Mouse (Mus musculus) layer of hippocampus, adult 2 months (tissue): ENCODE measurements at regions not wholly inside any gene's neighbourhood (a gene's known extent, or its start where the extent isn't known, plus 50 kb on each side); places are given as distances from the start of the nearest gene placed in this dataset.
"Not testable (repeated sequence)": the region's sequence is repeated elsewhere in the genome, so short reads cannot be mapped to it uniquely, and the experiment has no call there.

Source experiments
- DNase-seq, 2 experiments: peaks; one replicate each; pipeline ENCODE4 v3.0.0; 2022; ENCODE audit warnings: low spot score in 2 of 2
- H3K27ac ChIP-seq: fragments of 200-600 bp; 2 replicates; pipeline ENCODE4 v1.8.1; 2022
- H3K4me3 ChIP-seq: fragments of 200-600 bp; 2 replicates; pipeline ENCODE4 v1.8.1; 2022; ENCODE audit warnings: mild to moderate bottlenecking
- CTCF ChIP-seq: fragments of 200-600 bp; conservative IDR thresholded peaks from 2 replicates; pipeline ENCODE4 v1.8.1; 2022; ENCODE audit warnings: antibody characterized with exemption, mild to moderate bottlenecking, moderate library complexity

DNA sequence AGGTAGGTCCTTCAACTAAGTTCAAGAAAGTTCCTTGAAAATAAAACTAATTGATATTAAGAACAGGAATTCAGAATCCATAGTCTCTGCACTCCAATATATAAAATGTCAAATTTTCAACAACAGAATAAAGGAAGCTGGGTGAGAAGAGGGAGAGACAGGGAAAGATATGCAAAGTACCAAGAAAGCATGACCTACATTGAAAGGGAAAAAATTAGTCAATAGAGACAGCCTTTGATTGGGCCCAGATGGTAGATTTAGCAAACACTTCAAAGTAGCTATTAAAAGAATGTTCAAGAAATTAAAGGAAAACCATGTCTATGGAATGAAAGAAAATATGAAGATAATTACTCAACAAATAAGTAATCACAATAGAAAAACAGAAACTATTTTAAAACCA is 460.0 kb upstream of the 2610301B20Rik start:
- DNase-seq, result no peak
- no peak overlapping the region for H3K4me3 ChIP-seq
- TF ChIP-seq CTCF, result no peak
- H3K27ac ChIP-seq, result no peak overlapping the region

DNA sequence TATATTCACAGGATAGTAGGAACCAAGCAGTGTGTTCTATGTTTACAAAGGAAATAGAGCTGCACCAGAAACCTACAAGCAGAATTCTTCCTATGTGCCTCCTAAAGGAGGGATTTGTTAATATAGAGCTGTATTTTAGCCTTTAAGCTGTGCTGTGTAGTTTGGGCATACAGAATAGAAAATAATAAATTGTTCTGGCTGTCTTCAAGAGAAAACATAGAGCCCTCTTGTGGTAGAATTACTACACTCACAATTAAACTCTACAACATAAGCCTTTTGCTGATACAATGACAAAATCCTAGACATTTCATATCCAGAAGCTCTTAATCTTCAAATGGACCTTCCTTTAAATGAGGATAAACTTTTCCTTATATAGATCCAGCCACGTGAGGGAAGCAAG is 452.9 kb upstream of the 2610301B20Rik start:
- H3K4me3 ChIP-seq, result no peak overlapping the region
- no peak for DNase-seq

GRCm38 (mm10) chr4:10434438-10434837 is 439.9 kb upstream of the 2610301B20Rik start:
- no peak for TF ChIP-seq CTCF
- no peak overlapping the region for H3K27ac ChIP-seq
- H3K4me3 ChIP-seq, result no peak overlapping the region
- DNase-seq, result no peak

More for the DNA sequence above, 452.9 kb upstream of the 2610301B20Rik start:
- H3K27ac ChIP-seq, result no peak overlapping the region
- TF ChIP-seq CTCF, result peak; percentile 76

DNA sequence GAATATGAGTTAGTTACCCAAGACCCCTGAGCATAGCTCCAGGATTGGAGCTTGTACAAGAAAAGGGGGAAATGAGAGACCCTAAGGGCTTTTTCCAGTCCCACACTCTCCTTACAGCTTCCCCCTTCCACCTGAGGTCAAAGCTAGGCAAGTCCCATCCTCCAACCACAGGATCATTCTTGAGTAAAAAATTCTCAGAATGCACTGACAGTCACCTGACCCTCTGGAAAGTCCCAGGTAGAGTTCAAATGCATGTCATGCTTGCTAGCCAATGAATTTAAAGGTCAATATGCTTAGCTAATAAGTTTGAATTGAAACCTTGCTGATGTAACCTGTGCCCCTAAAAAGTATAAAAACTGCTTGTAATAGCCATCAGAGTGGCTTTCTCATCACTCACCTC is 434.4 kb upstream of the 2610301B20Rik start:
- H3K27ac ChIP-seq, H3K4me3 ChIP-seq, DNase-seq: not testable (repeated sequence)

- Histone ChIP-seq H3K4me3 (no peak overlapping the region), H3K27ac (no peak overlapping the region)
- no peak for TF ChIP-seq CTCF
- DNase-seq, result no peak
These were observed 414.7 kb upstream of the 2610301B20Rik start for GRCm38 (mm10) chr4:10459603-10460002.

DNA sequence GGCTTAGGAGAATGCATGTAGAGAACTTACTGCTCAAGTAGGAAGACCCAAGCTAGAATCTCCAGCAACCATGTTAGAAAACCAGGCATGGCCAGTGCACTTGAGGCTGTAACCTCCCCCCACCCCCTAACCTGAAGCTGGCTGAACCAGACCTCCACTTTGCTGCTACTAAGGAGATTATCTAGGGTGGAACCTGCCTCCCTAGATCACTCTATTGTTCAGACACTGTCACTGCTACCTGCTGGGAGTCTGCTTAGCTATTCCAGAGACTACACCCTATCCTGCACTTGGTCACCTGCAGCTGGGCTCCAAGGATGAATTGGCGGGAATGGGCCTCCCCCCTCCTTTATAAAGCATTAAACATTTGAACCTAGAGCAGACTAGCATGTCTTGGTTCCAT is 393.4 kb upstream of the 2610301B20Rik start:
- no peak for TF ChIP-seq CTCF
- no peak overlapping the region for H3K27ac ChIP-seq
- no peak for DNase-seq
- H3K4me3 ChIP-seq, result no peak overlapping the region

DNA sequence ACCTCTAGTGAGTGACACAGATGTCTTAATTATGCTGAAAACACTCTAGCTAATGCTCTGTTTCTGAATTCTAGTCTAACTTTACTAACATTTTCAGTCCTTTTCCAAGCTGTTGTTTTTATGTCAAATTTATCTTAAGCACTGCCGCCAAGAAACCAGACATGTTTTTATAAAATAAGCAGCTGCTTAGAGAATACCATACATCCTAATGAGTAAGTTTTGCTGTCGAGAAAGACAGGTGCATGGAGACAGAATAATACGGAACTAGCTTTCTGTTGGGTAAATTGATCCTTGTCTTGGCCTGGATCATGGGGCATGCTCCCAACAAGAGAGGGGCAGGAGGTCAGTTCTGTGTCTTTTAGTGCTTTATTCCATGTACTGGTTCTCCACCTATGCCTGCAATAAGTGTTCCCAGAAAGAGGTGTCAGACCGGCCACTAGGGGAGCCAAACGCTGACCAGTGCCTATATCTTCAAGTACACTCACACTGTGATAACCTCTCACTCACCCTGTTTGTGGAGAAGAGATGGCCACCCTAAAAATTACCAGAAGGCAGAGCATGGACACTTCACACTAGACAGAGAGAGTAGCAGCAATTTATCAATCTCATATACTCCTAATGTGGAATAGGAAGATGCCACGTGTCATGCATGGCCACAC is 366.0 kb upstream of the 2610301B20Rik start:
- no peak overlapping the region for H3K4me3 ChIP-seq
- no peak overlapping the region for H3K27ac ChIP-seq
- DNase-seq, result peak in 1 of 2 experiments; percentile 19
- TF ChIP-seq CTCF, result peak; percentile 64

DNA sequence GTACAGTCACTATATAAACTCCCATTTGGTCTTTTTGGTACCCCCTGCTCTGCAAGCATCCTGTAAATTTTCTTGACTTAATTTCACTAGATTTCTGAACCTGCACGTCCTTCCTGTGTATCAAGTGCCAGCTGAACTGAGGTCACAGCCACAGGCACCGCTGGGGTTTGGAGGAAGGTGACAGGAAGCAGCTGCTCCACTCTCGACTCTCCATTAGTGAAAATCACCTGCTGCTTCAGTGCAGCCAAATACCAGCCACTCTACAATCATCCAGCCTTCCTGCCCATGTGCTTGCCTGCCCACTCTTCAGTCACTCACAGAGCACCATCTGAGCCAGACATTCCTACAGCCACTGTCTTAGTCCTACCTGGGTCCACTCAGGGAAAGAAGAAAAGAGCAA is 364.3 kb upstream of the 2610301B20Rik start:
- no peak overlapping the region for H3K27ac ChIP-seq
- no peak for DNase-seq
- TF ChIP-seq CTCF, result no peak
- no peak overlapping the region for H3K4me3 ChIP-seq

GRCm38 (mm10) chr4:10550711-10551305 is 323.5 kb upstream of the 2610301B20Rik start:
- DNase-seq, result no peak
- TF ChIP-seq CTCF, result no peak
- no peak overlapping the region for H3K4me3 ChIP-seq
- H3K27ac ChIP-seq, result no peak overlapping the region

DNA sequence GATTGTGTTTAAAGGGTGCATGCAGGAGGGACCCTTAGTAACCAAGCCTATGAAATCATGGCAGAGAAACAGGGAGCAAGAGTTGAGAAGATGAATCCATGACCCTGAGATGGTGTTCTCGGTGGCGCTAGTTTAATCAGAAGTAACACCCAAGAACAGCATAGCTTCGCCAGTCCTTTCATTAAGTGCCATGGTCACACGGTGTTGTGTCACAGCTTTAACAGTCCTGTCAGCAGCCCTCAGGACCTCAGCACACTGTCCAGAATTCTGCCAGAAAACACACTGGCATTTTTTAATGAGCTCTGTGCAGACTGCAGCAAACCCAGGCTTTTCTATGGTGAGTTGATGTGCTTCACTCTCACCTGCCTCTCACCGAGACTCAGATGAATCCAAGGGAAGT is 320.6 kb upstream of the 2610301B20Rik start:
- TF ChIP-seq CTCF, result no peak
- H3K4me3 ChIP-seq, result no peak overlapping the region
- no peak overlapping the region for H3K27ac ChIP-seq
- DNase-seq, result no peak

DNA sequence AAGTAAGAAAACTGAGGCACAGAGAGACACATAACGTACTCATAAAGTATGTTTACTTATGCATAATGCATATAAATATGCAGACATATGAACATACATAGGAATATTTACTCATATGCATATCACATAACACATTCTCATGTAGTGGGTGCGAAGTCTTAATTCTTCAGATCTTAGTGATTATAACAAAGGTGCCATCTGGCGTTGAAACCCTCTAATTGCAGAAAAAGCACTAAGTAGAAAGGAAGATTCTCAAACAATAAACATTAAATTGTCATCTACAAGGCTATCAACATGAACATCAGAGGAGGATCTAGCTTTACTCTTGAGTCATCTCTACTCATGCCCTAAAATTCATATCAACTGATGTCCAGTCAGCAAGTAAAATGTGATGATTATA is 314.2 kb upstream of the 2610301B20Rik start:
- H3K4me3 ChIP-seq, result no peak overlapping the region
- 0 out of 2 replicates have a peak, but pooled peaks have one; percentile 18 for TF ChIP-seq CTCF
- no peak overlapping the region for H3K27ac ChIP-seq
- DNase-seq, result no peak

DNA sequence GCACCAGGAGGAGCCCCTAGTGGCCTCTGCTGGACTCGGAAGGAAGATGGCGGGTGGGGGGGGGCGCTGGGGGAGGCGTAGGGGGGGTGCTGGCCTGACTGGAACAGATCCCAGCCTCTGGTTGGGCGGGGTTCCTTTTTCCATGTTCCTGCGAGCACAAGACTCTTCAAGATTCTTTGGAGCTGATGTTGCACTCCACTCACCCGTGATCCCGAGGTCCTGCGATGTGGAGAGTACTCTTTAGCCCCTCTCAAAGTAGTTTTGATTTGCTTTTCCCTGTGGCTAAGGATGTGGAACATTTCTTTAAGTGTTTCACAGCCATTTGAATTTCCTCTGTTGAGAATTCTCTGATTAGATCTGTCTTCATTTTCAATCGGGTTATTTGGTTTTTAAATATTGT is 269.8 kb upstream of the 2610301B20Rik start:
- Histone ChIP-seq H3K27ac (no peak overlapping the region), H3K4me3 (no peak overlapping the region)
- DNase-seq, result no peak
- no peak for TF ChIP-seq CTCF

DNA sequence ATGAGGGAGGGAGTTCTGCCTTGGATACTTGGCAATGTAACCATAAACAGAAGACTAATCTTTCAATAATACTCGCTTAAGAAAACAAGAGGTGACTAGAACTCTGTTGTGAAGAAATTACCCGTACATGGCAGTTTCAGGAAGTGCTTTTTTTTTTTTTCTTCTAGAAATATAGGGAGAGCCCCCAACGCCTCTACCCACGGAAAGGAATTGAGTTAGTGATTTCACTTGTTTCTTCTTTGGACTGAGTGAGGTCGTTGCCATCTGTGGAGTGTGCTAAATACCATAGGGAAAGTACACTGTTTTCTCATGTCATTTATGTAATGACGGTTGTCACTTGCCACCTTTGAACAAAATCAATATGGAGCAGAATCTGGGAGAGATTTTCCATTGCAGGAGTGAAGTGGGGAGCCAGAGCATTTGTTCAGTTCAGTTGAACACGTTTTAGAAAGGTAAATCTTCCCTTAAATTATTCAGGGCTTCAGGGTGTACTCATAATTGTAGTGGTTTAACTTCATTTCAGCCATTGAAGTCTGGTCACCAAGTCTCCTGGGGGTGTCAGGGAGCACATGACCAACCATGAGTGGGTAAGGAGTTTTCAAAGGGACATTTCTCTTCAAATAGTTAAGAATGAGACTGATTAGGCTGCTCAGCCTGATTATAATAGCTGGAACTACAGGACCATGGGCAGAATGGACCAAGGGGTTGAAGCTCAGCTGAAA is 266.3 kb upstream of the 2610301B20Rik start:
- no peak for DNase-seq
- Histone ChIP-seq H3K27ac (no peak overlapping the region), H3K4me3 (no peak overlapping the region)
- TF ChIP-seq CTCF, result no peak

- H3K27ac ChIP-seq, result no peak overlapping the region
- H3K4me3 ChIP-seq, result no peak overlapping the region
- DNase-seq, result no peak
- TF ChIP-seq CTCF, result no peak
These were observed 263.5 kb upstream of the 2610301B20Rik start for GRCm38 (mm10) chr4:10610784-10611183.
